Mouse (Mus musculus) myocyte (in vitro differentiated cells): ENCODE data around the gene Ksr2.

Source experiments
- CEBPB ChIP-seq: IDR thresholded peaks from 2 replicates; pipeline ENCODE4 v1.6.1; 2011; ENCODE audit warnings: mild to moderate bottlenecking, moderate library complexity; ENCODE audit not compliant: poor library complexity, insufficient read depth, severe bottlenecking
- E2F4 ChIP-seq: IDR thresholded peaks from one replicate; pipeline ENCODE4 v1.6.1; 2011; ENCODE audit warnings: mild to moderate bottlenecking, control low read depth, moderate library complexity; ENCODE audit not compliant: insufficient read depth
- MAX ChIP-seq: IDR thresholded peaks from one replicate; pipeline ENCODE4 v1.6.1; 2011; ENCODE audit warnings: low read depth, mild to moderate bottlenecking, control low read depth
- MYOD1 ChIP-seq, 3 experiments: IDR thresholded peaks; one replicate each; pipeline ENCODE4 v1.6.1; 2011; ENCODE audit warnings: control low read depth in 2 of 3, low read depth in 2 of 3, mild to moderate bottlenecking in 2 of 3, moderate library complexity in 1 of 3; ENCODE audit not compliant: insufficient read length in 2 of 3, control insufficient read depth in 1 of 3
- MYOG ChIP-seq, 3 experiments: IDR thresholded peaks; one replicate each; pipeline ENCODE4 v1.6.1; 2011; ENCODE audit warnings: control low read depth in 2 of 3, low read depth in 2 of 3, mild to moderate bottlenecking in 2 of 3; ENCODE audit not compliant: insufficient read length in 2 of 3, control insufficient read depth in 1 of 3, insufficient read depth in 1 of 3
- POLR2A ChIP-seq: IDR thresholded peaks from one replicate; pipeline ENCODE4 v1.6.1; 2011; ENCODE audit warnings: low read depth, mild to moderate bottlenecking, control low read depth, moderate library complexity; ENCODE audit not compliant: insufficient read length
- POLR2AphosphoS2 ChIP-seq: IDR thresholded peaks from one replicate; pipeline ENCODE4 v1.6.1; 2011; ENCODE audit warnings: low read depth, control low read depth; ENCODE audit not compliant: insufficient read length
- REST ChIP-seq: IDR thresholded peaks from one replicate; pipeline ENCODE4 v1.6.1; 2011; ENCODE audit warnings: mild to moderate bottlenecking, control low read depth, moderate library complexity; ENCODE audit not compliant: insufficient read depth, insufficient read length
- SRF ChIP-seq: IDR thresholded peaks from one replicate; pipeline ENCODE4 v1.6.1; 2011; ENCODE audit warnings: low read depth; ENCODE audit not compliant: control insufficient read depth, insufficient read length
- TCF12 ChIP-seq: IDR thresholded peaks from one replicate; pipeline ENCODE4 v1.6.1; 2011; ENCODE audit warnings: mild to moderate bottlenecking, control low read depth; ENCODE audit not compliant: poor library complexity, insufficient read depth, severe bottlenecking
- USF1 ChIP-seq: IDR thresholded peaks from one replicate; pipeline ENCODE4 v1.6.1; 2011; ENCODE audit warnings: low read depth, mild to moderate bottlenecking, control low read depth, moderate library complexity

DNA sequence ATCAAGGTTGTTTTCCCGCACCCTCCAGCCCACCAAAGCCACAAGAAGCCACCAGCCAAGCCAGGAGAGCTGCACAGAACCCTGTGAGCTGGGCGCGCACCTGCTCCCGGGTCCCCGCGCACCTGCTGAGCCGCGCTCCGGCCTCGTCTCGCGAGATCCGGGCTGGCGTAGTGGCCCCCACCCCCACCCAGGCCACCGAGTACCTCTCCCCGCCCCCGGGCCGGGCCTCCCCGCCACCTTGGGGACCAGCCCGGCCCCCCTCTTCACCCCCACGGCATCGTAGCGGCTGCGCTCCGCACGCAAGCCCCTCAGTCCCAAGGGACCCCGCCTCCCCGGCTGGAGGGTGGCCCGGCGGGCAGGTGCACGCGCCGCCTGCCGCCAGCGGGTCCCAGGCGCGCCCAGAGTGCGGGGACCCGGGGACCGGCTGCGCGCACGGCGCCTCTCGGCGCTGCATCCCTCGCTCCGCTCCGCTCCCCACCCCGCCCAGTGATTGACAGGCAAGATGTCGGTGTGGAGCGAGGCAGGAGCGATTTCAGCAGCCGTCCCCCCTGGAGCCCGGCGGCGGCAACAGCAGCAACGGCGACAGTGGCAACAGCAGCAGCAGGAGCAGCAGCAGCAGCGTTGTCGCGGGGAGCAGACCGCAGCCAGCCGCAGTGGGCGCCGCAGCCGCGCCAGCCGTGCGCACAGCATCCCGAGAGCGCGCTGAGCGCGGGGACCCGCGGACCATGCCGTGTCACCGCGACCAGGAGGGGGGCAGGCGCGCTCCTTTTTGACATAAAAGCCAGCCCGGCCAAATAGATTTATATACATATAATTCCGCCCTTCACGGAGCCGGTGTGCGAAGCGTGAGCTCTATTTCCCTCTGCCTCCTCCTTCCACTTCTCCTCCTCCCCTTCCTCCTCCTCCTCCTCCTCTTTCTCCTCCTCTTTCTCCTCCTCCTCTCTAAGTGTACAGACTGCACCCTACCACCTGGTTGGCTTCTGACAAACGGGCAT lies at the start of gene Ksr2:
- TF ChIP-seq MAX (no peak), POLR2A (no peak), USF1 (no peak), POLR2AphosphoS2 (no peak), TCF12 (no peak), MYOG (IDR thresholded peaks at IDR 0.05; ENCODE audit: control insufficient read depth in 1 of 3, insufficient read depth in 1 of 3, insufficient read length in 2 of 3, low read depth in 2 of 3) (no peak), SRF (no peak), CEBPB (no peak), MYOD1 (IDR thresholded peaks at IDR 0.05; ENCODE audit: control insufficient read depth in 1 of 3, insufficient read length in 2 of 3, low read depth in 2 of 3) (no peak), E2F4 (no peak), REST (no peak)
